Mouse (Mus musculus): ENCODE data around the gene Khdc3. TPM values are rescaled to one million over a fixed set of nuclear protein-coding genes. Genes with fewer than 3 reads are reported as not detected.
"Not testable (repeated sequence)": the region's sequence is repeated elsewhere in the genome, so short reads cannot be mapped to it uniquely, and the experiment has no call there.

Khdc3 gene
- total RNA-seq, 2 experiments from 2014 or later, result not detected

GRCm38 (mm10) chr9:73097898-73098297 lies 3.7 kb upstream of the Khdc3 start:
- no peak for DNase-seq (ENCODE audit: low spot score)

- DNase-seq (ENCODE audit: low spot score), result no peak
Observed at GRCm38 (mm10) chr9:73102181-73102580, 545 bp downstream of the Khdc3 start, which contains the start of gene Gm20509. Gene Gm20509, plus strand, starts transcription at chr9:73102470.

- peak; percentile 28 for DNase-seq (ENCODE audit: low spot score)
Observed at GRCm38 (mm10) chr9:73103159-73103879, 1.7 kb downstream of the Khdc3 start.

- no peak for DNase-seq (ENCODE audit: low spot score)
Observed at GRCm38 (mm10) chr9:73103880-73104198, 2.2 kb downstream of the Khdc3 start.

- DNase-seq (ENCODE audit: low spot score), result no peak
Observed at GRCm38 (mm10) chr9:73105141-73105540, 3.5 kb downstream of the Khdc3 start.

- no peak for DNase-seq (ENCODE audit: low spot score)
Observed at GRCm38 (mm10) chr9:73105771-73106170, 4.1 kb downstream of the Khdc3 start.

GRCm38 (mm10) chr9:73112919-73113906 lies 11.6 kb downstream of the Khdc3 start, which contains the start of gene Rsl24d1:
Gene Rsl24d1, plus strand, starts transcription at chr9:73113426.
- DNase-seq (ENCODE audit: low spot score), result peak; percentile 82

GRCm38 (mm10) chr9:73116704-73117103 lies 15.1 kb downstream of the Khdc3 start:
- not testable (repeated sequence) for DNase-seq (ENCODE audit: low spot score)

- no peak for DNase-seq (ENCODE audit: low spot score)
Observed at GRCm38 (mm10) chr9:73118012-73118411, 16.4 kb downstream of the Khdc3 start.

GRCm38 (mm10) chr9:73121735-73122134 lies 20.1 kb downstream of the Khdc3 start:
- DNase-seq (ENCODE audit: low spot score), result no peak

- no peak for DNase-seq (ENCODE audit: low spot score)
Observed at GRCm38 (mm10) chr9:73125043-73125570, 23.5 kb downstream of the Khdc3 start.

- DNase-seq (ENCODE audit: low spot score), result no peak
Observed at GRCm38 (mm10) chr9:73127457-73127856, 25.8 kb downstream of the Khdc3 start.

GRCm38 (mm10) chr9:73129875-73130274 lies 28.2 kb downstream of the Khdc3 start:
- no peak for DNase-seq (ENCODE audit: low spot score)

- DNase-seq (ENCODE audit: low spot score), result no peak
Observed at GRCm38 (mm10) chr9:73130529-73130928, 28.9 kb downstream of the Khdc3 start.

- no peak for DNase-seq (ENCODE audit: low spot score)
Observed at GRCm38 (mm10) chr9:73137341-73137886, 35.8 kb downstream of the Khdc3 start.

Other genes with a start within 250 kb of the Khdc3 start
- gene Pygo1, start 176.2 kb upstream of the Khdc3 start, total RNA-seq (2021), result 10 to 100 TPM; 14.6 to 14.9 TPM
- gene Dyx1c1, start 143.1 kb upstream of the Khdc3 start, total RNA-seq (2021), result 1 to 10 TPM in 1 of 2 experiments, under 1 TPM in 1; 1.00 to 1.0 TPM
- gene Gm44503, start 143.0 kb upstream of the Khdc3 start, total RNA-seq (2021), result not detected
- 10 to 100 TPM; 11.4 to 13.2 TPM for gene Ccpg1os, start 116.5 kb upstream of the Khdc3 start, total RNA-seq (2021)
- gene Ccpg1, start 116.4 kb upstream of the Khdc3 start, total RNA-seq (2021), result 10 to 100 TPM; 87.4 to 93.7 TPM
- 1 to 10 TPM; 3.3 to 3.7 TPM for gene Pigb, start 61.5 kb upstream of the Khdc3 start, total RNA-seq (2021)
- 1 to 10 TPM; 1.3 to 2.0 TPM for gene Rab27a, start 57.0 kb upstream of the Khdc3 start, total RNA-seq (2021)
- gene Gm20509, start 634 bp downstream of the Khdc3 start, total RNA-seq (2021), result not detected
- 10 to 100 TPM; 34.5 to 36.7 TPM for gene Rsl24d1, start 11.6 kb downstream of the Khdc3 start, total RNA-seq (2021)